Mouse (Mus musculus) cerebellum, adult 8-10 months (tissue): ENCODE data around the gene Ep400.
A peak's percentile ranks its signal among the peaks of the same experiment; 100 is the strongest.

Source experiments
- DNase-seq: peaks from one replicate; pipeline ENCODE4 v3.0.0; 2022

The Ep400 gene

GRCm38 (mm10) chr5:110659682-110660081 lies 110.8 kb downstream of the Ep400 start:
- DNase-seq: no peak

GRCm38 (mm10) chr5:110653686-110654085 lies 116.8 kb downstream of the Ep400 start:
- no peak for DNase-seq

- DNase-seq: peak; percentile 94
Observed at GRCm38 (mm10) chr5:110652719-110653648, 117.5 kb downstream of the Ep400 start, which contains the start of the genes Noc4l and Ddx51. Gene Noc4l, minus strand, starts transcription at chr5:110653417. Gene Ddx51, plus strand, starts transcription at chr5:110653451.

GRCm38 (mm10) chr5:110646377-110646776 lies 124.1 kb downstream of the Ep400 start:
- no peak for DNase-seq

- peak; percentile 70 for DNase-seq
Observed at GRCm38 (mm10) chr5:110639459-110639858, 131.1 kb downstream of the Ep400 start.

GRCm38 (mm10) chr5:110638306-110639074 lies 132.0 kb downstream of the Ep400 start:
- DNase-seq: no peak

- peak; percentile 26 for DNase-seq
Observed at GRCm38 (mm10) chr5:110635951-110636707, 134.4 kb downstream of the Ep400 start.

- no peak for DNase-seq
Observed at GRCm38 (mm10) chr5:110629525-110630120, 140.9 kb downstream of the Ep400 start.

GRCm38 (mm10) chr5:110628156-110628555 lies 142.4 kb downstream of the Ep400 start:
- peak; percentile 29 for DNase-seq

GRCm38 (mm10) chr5:110627351-110627750 lies 143.2 kb downstream of the Ep400 start:
- no peak for DNase-seq

- DNase-seq: no peak
Observed at GRCm38 (mm10) chr5:110624319-110624718, 146.2 kb downstream of the Ep400 start.

- no peak for DNase-seq
Observed at GRCm38 (mm10) chr5:110619226-110619625, 151.3 kb downstream of the Ep400 start.
